Mouse (Mus musculus): ENCODE data around the gene Srbd1.

- TF ChIP-seq CTCF (IDR thresholded peaks at IDR 0.05; ENCODE audit: borderline replicate concordance, extremely low read depth, insufficient read depth, insufficient read length), result no peak
- TF ChIP-seq POLR2A (IDR thresholded peaks at IDR 0.05; ENCODE audit: borderline replicate concordance, extremely low read depth, insufficient read depth, insufficient read length, poor library complexity, severe bottlenecking), result no peak
Measured at GRCm38 (mm10) chr17:86168231-86168981, 23.4 kb upstream of the Srbd1 start.

Data from brain, embryonic 14.5 days (tissue).